Mouse (Mus musculus) hindbrain, embryonic 15.5 days (tissue): ENCODE data around the gene Tpst2. TPM values are rescaled to one million over a fixed set of nuclear protein-coding genes. Genes with fewer than 3 reads are reported as not detected.

ENCODE experiments used
- ATAC-seq: fragments of 200-750 bp; cut with Nextera tagmentation; 2 replicates; pipeline ENCODE4 v1.8.0; 2017; ENCODE audit warnings: low read depth, moderate number of reproducible peaks, moderate TSS enrichment; ENCODE audit not compliant: low FRiP score
- H3K27ac ChIP-seq: fragments of 300-500 bp; sonication (generic); replicated peaks from 2 replicates; pipeline ENCODE4 v1.5.1; 2015; ENCODE audit warnings: mild to moderate bottlenecking, inconsistent platforms
- H3K27me3 ChIP-seq: fragments of 300-500 bp; sonication (generic); 2 replicates; pipeline ENCODE4 v1.6.1; 2015; ENCODE audit warnings: control low read depth, inconsistent platforms
- H3K36me3 ChIP-seq: fragments of 300-500 bp; sonication (generic); 2 replicates; pipeline ENCODE4 v1.6.1; 2015; ENCODE audit warnings: control low read depth, inconsistent platforms
- H3K4me1 ChIP-seq: fragments of 300-500 bp; sonication (generic); replicated peaks from 2 replicates; pipeline ENCODE4 v1.6.1; 2015; ENCODE audit warnings: control low read depth, inconsistent platforms
- H3K4me2 ChIP-seq: fragments of 300-500 bp; sonication (generic); 2 replicates; pipeline ENCODE4 v1.6.1; 2015; ENCODE audit warnings: moderate library complexity, mild to moderate bottlenecking, inconsistent platforms
- H3K4me3 ChIP-seq: fragments of 300-500 bp; sonication (generic); 2 replicates; pipeline ENCODE4 v1.5.1; 2015; ENCODE audit warnings: mild to moderate bottlenecking, inconsistent platforms
- H3K9ac ChIP-seq: fragments of 300-500 bp; sonication (generic); 2 replicates; pipeline ENCODE4 v1.6.1; 2015; ENCODE audit warnings: inconsistent platforms
- H3K9me3 ChIP-seq: fragments of 300-500 bp; sonication (generic); 2 replicates; pipeline ENCODE4 v1.6.1; 2016; ENCODE audit warnings: control low read depth, inconsistent platforms
- WGBS: fragments of 180-500 bp; shearing (Covaris S2); methylation state at CpG from one replicate; pipeline ENCODE4 v1.1.7; 2015; 5-methylcytosine and 5-hydroxymethylcytosine counted together
- polyA plus RNA-seq: library from polyadenylated mRNA; unstranded; fragments of >200 nt; fragmentation: Nextera tagmentation; extraction: Ambion mirVana; gene quantifications from 2 replicates; pipeline ENCODE4 v1.2.1, GENCODE M21; 2015

The Tpst2 gene
- polyA plus RNA-seq, 1 experiment from 2014 or later: 31.8 TPM

GRCm38 (mm10) chr5:112326446-112327009 lies 50.0 kb downstream of the Tpst2 start:
- peaks cover 27% of the 10 kb centered on the region for H3K4me1 ChIP-seq
- ATAC-seq: peak; percentile 81
- H3K9me3 ChIP-seq: no peaks in the 10 kb centered on the region
- peak overlapping the region; percentile 94 for H3K4me3 ChIP-seq
- H3K27me3 ChIP-seq: no peaks in the 10 kb centered on the region
- peak overlapping the region; percentile 87 for H3K9ac ChIP-seq
- WGBS: 2% methylated on average over 33 of the region's 33 CpGs
- H3K27ac ChIP-seq: peak overlapping the region; percentile 62; the same call in 1 of the 2 replicates
- peak overlapping the region; percentile 75 for H3K4me2 ChIP-seq
- peaks cover 35% of the 10 kb centered on the region for H3K36me3 ChIP-seq

- WGBS: 95% methylated on average over 15 of the region's 15 CpGs
- H3K36me3 ChIP-seq: peaks cover 47% of the 10 kb centered on the region
Measured at GRCm38 (mm10) chr5:112327854-112328253, 51.4 kb downstream of the Tpst2 start.

GRCm38 (mm10) chr5:112329805-112330564 lies 53.5 kb downstream of the Tpst2 start:
- no peak for ATAC-seq

More at GRCm38 (mm10) chr5:112327854-112328253, 51.4 kb downstream of the Tpst2 start:
- H3K27me3 ChIP-seq: no peaks in the 10 kb centered on the region
- H3K4me2 ChIP-seq: no peak overlapping the region
- H3K4me3 ChIP-seq: no peak overlapping the region
- H3K9ac ChIP-seq: no peak overlapping the region
- H3K4me1 ChIP-seq: peaks cover 27% of the 10 kb centered on the region
- no peak for ATAC-seq
- no peak overlapping the region for H3K27ac ChIP-seq
- no peaks in the 10 kb centered on the region for H3K9me3 ChIP-seq

GRCm38 (mm10) chr5:112335473-112335872 lies 59.0 kb downstream of the Tpst2 start:
- Histone ChIP-seq H3K27ac (no peak overlapping the region), H3K9me3 (no peaks in the 10 kb centered on the region), H3K27me3 (no peaks in the 10 kb centered on the region), H3K4me3 (no peak overlapping the region), H3K9ac (no peak overlapping the region), H3K36me3 (peaks cover 84% of the 10 kb centered on the region), H3K4me1 (no peaks in the 10 kb centered on the region), H3K4me2 (no peak overlapping the region)
- WGBS: 33% methylated on average over 2 of the region's 2 CpGs
- no peak; the same call in 1 of the 2 replicates for ATAC-seq

More at GRCm38 (mm10) chr5:112329805-112330564, 53.5 kb downstream of the Tpst2 start:
- Histone ChIP-seq H3K27me3 (no peaks in the 10 kb centered on the region), H3K4me3 (no peak overlapping the region), H3K27ac (no peak overlapping the region), H3K9me3 (no peaks in the 10 kb centered on the region), H3K4me2 (no peak overlapping the region), H3K4me1 (peaks cover 25% of the 10 kb centered on the region), H3K36me3 (peaks cover 69% of the 10 kb centered on the region), H3K9ac (no peak overlapping the region)
- WGBS: 94% methylated on average over 14 of the region's 14 CpGs

GRCm38 (mm10) chr5:112337004-112337403 lies 60.5 kb downstream of the Tpst2 start:
- Histone ChIP-seq H3K27me3 (no peaks in the 10 kb centered on the region), H3K4me2 (no peak overlapping the region), H3K4me3 (no peak overlapping the region), H3K9me3 (no peaks in the 10 kb centered on the region), H3K36me3 (peaks cover 69% of the 10 kb centered on the region), H3K9ac (no peak overlapping the region), H3K27ac (no peak overlapping the region), H3K4me1 (peaks cover 6% of the 10 kb centered on the region)
- WGBS: 92% methylated on average over 22 of the region's 22 CpGs
- ATAC-seq: no peak

GRCm38 (mm10) chr5:112339215-112339614 lies 62.7 kb downstream of the Tpst2 start:
- H3K27ac ChIP-seq: no peak overlapping the region
- no peaks in the 10 kb centered on the region for H3K27me3 ChIP-seq
- ATAC-seq: no peak
- WGBS: 70% methylated on average over 7 of the region's 7 CpGs
- peaks cover 23% of the 10 kb centered on the region for H3K4me1 ChIP-seq
- peaks cover 47% of the 10 kb centered on the region for H3K36me3 ChIP-seq
- no peak overlapping the region for H3K4me2 ChIP-seq
- no peak overlapping the region for H3K9ac ChIP-seq
- no peak overlapping the region for H3K4me3 ChIP-seq
- no peaks in the 10 kb centered on the region for H3K9me3 ChIP-seq

GRCm38 (mm10) chr5:112342463-112343204 lies 66.1 kb downstream of the Tpst2 start, which contains the start of the genes Srrd and Hps4:
Gene Srrd (minus strand): TSS chr5:112343040.
Gene Hps4 (plus strand): TSS chr5:112343083.
- Histone ChIP-seq H3K36me3 (peaks cover 18% of the 10 kb centered on the region), H3K9ac (peak within 1 kb of the TSS; percentile 69), H3K4me1 (peaks cover 47% of the 10 kb centered on the region), H3K27ac (peak within 1 kb of the TSS; percentile 63), H3K4me3 (peak within 1 kb of the TSS; percentile 71), H3K27me3 (no peaks in the 10 kb centered on the region), H3K9me3 (no peaks in the 10 kb centered on the region), H3K4me2 (peak within 1 kb of the TSS; percentile 79)
- peak; percentile 74 for ATAC-seq
- WGBS: 1% methylated on average over 64 of the region's 64 CpGs

- Histone ChIP-seq H3K36me3 (peaks cover 17% of the 10 kb centered on the region), H3K4me2 (peak overlapping the region; percentile 79)
- WGBS: 0% methylated on average over 24 of the region's 24 CpGs
Measured at GRCm38 (mm10) chr5:112343205-112343595, 66.7 kb downstream of the Tpst2 start.

GRCm38 (mm10) chr5:112344092-112344960 lies 67.8 kb downstream of the Tpst2 start:
- H3K4me2 ChIP-seq: no peak overlapping the region
- no peaks in the 10 kb centered on the region for H3K27me3 ChIP-seq
- no peaks in the 10 kb centered on the region for H3K9me3 ChIP-seq
- no peak overlapping the region for H3K4me3 ChIP-seq
- H3K36me3 ChIP-seq: peaks cover 16% of the 10 kb centered on the region
- 75% methylated on average over 6 of the region's 6 CpGs for WGBS
- no peak overlapping the region for H3K27ac ChIP-seq
- H3K4me1 ChIP-seq: peaks cover 47% of the 10 kb centered on the region
- H3K9ac ChIP-seq: no peak overlapping the region
- ATAC-seq: no peak

More at GRCm38 (mm10) chr5:112343205-112343595, 66.7 kb downstream of the Tpst2 start:
- peaks cover 47% of the 10 kb centered on the region for H3K4me1 ChIP-seq
- H3K9ac ChIP-seq: peak overlapping the region; percentile 69
- peak overlapping the region; percentile 71 for H3K4me3 ChIP-seq
- H3K27me3 ChIP-seq: no peaks in the 10 kb centered on the region
- peak; percentile 73 for ATAC-seq
- H3K9me3 ChIP-seq: no peaks in the 10 kb centered on the region
- H3K27ac ChIP-seq: peak overlapping the region; percentile 53

- Histone ChIP-seq H3K9me3 (no peaks in the 10 kb centered on the region), H3K4me3 (no peak overlapping the region), H3K36me3 (peaks cover 31% of the 10 kb centered on the region), H3K27ac (no peak overlapping the region), H3K27me3 (no peaks in the 10 kb centered on the region), H3K9ac (no peak overlapping the region), H3K4me1 (peaks cover 47% of the 10 kb centered on the region), H3K4me2 (no peak overlapping the region)
- no peak for ATAC-seq
- 83% methylated on average over 16 of the region's 16 CpGs for WGBS
Measured at GRCm38 (mm10) chr5:112346211-112346965, 69.9 kb downstream of the Tpst2 start.

GRCm38 (mm10) chr5:112349169-112349568 lies 72.7 kb downstream of the Tpst2 start:
- Histone ChIP-seq H3K9ac (no peak overlapping the region), H3K4me2 (no peak overlapping the region), H3K9me3 (no peaks in the 10 kb centered on the region), H3K36me3 (peaks cover 34% of the 10 kb centered on the region), H3K27me3 (no peaks in the 10 kb centered on the region), H3K27ac (no peak overlapping the region), H3K4me1 (peaks cover 25% of the 10 kb centered on the region), H3K4me3 (no peak overlapping the region)
- WGBS: 82% methylated on average over 8 of the region's 8 CpGs
- no peak for ATAC-seq
